Mouse (Mus musculus): ENCODE data around the gene Pfdn2. TPM values are rescaled to one million over a fixed set of nuclear protein-coding genes. Genes with fewer than 3 reads are reported as not detected.

The Pfdn2 gene
- polyA plus RNA-seq (2012; ENCODE audit: low replicate concordance) = 6.8 and 10.4 TPM in 2 replicates

DNA sequence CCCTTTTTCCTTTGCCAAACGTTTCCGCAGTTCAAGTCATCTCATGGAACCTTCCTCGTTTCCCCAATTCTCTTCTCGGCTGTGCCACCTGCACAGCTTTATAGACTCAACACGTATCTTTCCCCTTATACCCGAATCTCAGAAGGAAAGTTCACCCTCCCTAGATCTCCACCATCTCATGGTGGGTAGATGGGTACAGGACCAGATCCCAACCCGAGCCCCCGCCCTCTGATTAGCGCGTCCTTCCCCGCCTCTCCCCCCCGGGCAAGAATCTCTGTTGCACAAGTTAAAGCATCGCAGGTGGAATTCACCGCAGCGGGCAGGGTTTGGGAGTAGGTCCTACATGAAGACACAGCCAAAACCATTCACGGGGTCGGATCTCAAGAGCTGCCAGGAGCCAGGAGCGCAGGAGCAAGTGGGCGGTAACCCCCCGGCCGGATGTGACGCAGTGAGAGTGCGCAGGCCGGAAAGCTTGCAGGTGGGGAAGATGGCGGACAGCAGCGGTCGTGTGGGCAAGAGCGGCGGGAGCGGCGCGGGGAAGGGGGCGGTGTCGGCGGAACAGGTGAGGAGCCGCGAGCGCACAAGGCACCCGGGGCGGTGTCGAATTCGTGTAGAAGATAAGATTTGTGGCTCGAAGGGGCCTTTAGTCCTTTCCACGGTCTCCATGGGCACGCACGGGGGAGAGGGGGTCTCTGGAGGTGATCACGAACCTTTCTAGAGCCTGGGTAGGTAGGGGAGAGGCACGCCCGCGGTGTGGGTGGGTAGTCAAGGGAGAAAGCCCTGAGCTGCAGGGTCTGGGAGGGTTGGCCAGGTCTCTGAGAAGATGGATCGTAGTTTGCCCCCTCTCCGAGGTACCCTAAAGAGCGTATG lies at the start of gene Pfdn2, which contains the start of gene Nit1:
Gene Pfdn2 (plus strand): TSS at position 446 of the 870 bp plus-strand sequence.
Gene Nit1 (minus strand): TSS at position 422 of the 870 bp plus-strand sequence.

GRCm38 (mm10) chr1:171328839-171329432 lies 16.5 kb upstream of the Pfdn2 start, which contains the start of gene Dedd:
Gene Dedd (plus strand): TSS chr1:171329145.

DNA sequence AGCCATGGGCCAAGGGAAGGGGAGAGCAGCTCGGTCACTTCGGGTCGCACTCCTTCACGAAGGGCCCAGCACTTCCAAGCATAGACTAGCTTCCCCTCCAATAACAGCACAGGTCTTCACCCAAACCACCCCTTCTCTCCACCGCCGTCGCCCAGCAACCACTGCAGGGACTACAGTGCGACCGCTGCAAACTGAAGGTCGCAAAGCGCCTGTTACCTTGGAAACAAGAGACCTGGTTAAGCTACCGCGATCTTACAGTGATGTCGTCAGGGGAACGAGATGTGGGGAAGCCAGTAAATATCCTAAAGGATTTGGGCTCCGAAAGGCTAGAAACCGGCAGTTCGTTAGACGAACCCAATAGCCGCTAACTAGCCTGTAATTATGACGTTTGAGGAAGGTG lies 15.2 kb downstream of the Pfdn2 start, which contains the start of gene Klhdc9:
Gene Klhdc9 (minus strand): TSS at position 143 of the 400 bp plus-strand sequence.

GRCm38 (mm10) chr1:171369845-171370556 lies 24.5 kb downstream of the Pfdn2 start, which contains the start of gene Nectin4:
Gene Nectin4 (plus strand): TSS chr1:171370099.

DNA sequence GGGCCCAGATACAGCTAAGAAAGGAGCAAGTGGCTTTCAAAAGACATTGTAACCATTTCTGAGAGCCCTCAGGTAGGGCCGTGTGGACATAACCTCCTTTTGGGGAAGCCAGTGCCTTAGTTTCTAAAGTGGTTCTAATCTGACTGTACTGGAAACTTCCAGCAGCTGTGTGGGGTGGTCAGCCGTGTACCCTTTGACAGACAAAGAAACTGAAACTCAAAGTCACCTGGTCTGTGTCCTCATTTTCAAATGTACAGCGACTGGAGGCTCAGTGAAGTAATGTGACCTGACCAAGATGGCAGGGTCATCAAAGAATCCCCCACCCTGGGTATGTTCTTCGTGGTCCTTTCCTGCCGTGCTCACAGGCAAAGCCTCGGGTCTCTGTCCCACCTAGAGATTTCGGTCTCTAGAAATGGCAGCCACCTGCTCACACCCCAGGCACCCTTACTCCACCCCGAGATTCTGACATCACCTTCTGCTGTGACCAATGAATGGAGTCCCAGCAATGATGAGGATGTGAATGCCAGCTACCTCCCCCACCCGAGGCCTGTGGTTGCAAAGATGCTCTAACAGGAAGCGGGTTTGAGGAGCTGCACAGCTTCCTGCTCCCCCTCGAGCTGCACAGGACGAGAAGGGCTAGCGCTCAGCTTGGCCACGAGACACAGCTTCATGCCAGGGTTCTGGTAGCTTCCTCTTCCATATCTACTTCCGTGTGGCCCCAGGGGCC lies 43.1 kb downstream of the Pfdn2 start, which contains the start of gene Arhgap30:
Gene Arhgap30 (plus strand): TSS at position 579 of the 727 bp plus-strand sequence.

Other genes with a start within 250 kb of the Pfdn2 start
- 1.2 and 1.6 TPM in 2 replicates for gene Cfap126, start 231.8 kb upstream of the Pfdn2 start, polyA plus RNA-seq (2012; ENCODE audit: low replicate concordance)
- gene Sdhc, start 195.1 kb upstream of the Pfdn2 start, polyA plus RNA-seq (2012; ENCODE audit: low replicate concordance) = 5.3 and 72.1 TPM in 2 replicates
- gene Mpz, start 195.0 kb upstream of the Pfdn2 start, polyA plus RNA-seq (2012; ENCODE audit: low replicate concordance) = not detected in 2 replicates
- 0.66 and 1.8 TPM in 2 replicates for gene Pcp4l1, start 149.4 kb upstream of the Pfdn2 start, polyA plus RNA-seq (2012; ENCODE audit: low replicate concordance)
- gene Nr1i3, start 131.7 kb upstream of the Pfdn2 start, polyA plus RNA-seq (2012; ENCODE audit: low replicate concordance) = not detected in 2 replicates
- gene Tomm40l, start 123.2 kb upstream of the Pfdn2 start, polyA plus RNA-seq (2012; ENCODE audit: low replicate concordance) = 18.3 and 19.3 TPM in 2 replicates
- not detected in 2 replicates for gene Apoa2, start 120.6 kb upstream of the Pfdn2 start, polyA plus RNA-seq (2012; ENCODE audit: low replicate concordance)
- gene Fcer1g, start 111.3 kb upstream of the Pfdn2 start, polyA plus RNA-seq (2012; ENCODE audit: low replicate concordance) = 33.6 and 46.3 TPM in 2 replicates
- 0.04 and 0.17 TPM in 2 replicates for gene Adamts4, start 95.2 kb upstream of the Pfdn2 start, polyA plus RNA-seq (2012; ENCODE audit: low replicate concordance)
- 29.8 and 80.2 TPM in 2 replicates for gene Ndufs2, start 94.3 kb upstream of the Pfdn2 start, polyA plus RNA-seq (2012; ENCODE audit: low replicate concordance)
- gene B4galt3, start 75.3 kb upstream of the Pfdn2 start, polyA plus RNA-seq (2012; ENCODE audit: low replicate concordance) = 63.2 and 69.5 TPM in 2 replicates
- 29.7 and 70.3 TPM in 2 replicates for gene Ppox, start 64.5 kb upstream of the Pfdn2 start, polyA plus RNA-seq (2012; ENCODE audit: low replicate concordance)
- gene Usp21, start 57.7 kb upstream of the Pfdn2 start, polyA plus RNA-seq (2012; ENCODE audit: low replicate concordance) = 77.2 and 163 TPM in 2 replicates
- gene Ufc1, start 50.6 kb upstream of the Pfdn2 start, polyA plus RNA-seq (2012; ENCODE audit: low replicate concordance) = 17.7 and 40.2 TPM in 2 replicates
- 11.6 and 25.3 TPM in 2 replicates for gene Dedd, start 16.5 kb upstream of the Pfdn2 start, polyA plus RNA-seq (2012; ENCODE audit: low replicate concordance)
- gene Nit1, start within 50 bp of the Pfdn2 start, polyA plus RNA-seq (2012; ENCODE audit: low replicate concordance) = 9.5 and 14.3 TPM in 2 replicates
- gene Klhdc9, start 15.1 kb downstream of the Pfdn2 start, polyA plus RNA-seq (2012; ENCODE audit: low replicate concordance) = 0.44 and 0.99 TPM in 2 replicates
- gene Nectin4, start 24.4 kb downstream of the Pfdn2 start, polyA plus RNA-seq (2012; ENCODE audit: low replicate concordance) = 2.4 and 3.8 TPM in 2 replicates
- 174 and 196 TPM in 2 replicates for gene Arhgap30, start 43.3 kb downstream of the Pfdn2 start, polyA plus RNA-seq (2012; ENCODE audit: low replicate concordance)
- gene Usf1, start 65.6 kb downstream of the Pfdn2 start, polyA plus RNA-seq (2012; ENCODE audit: low replicate concordance) = 54.0 and 85.7 TPM in 2 replicates
- gene Tstd1, start 73.2 kb downstream of the Pfdn2 start, polyA plus RNA-seq (2012; ENCODE audit: low replicate concordance) = 1.4 TPM in 1 of 2 replicates, not detected in the other
- gene F11r, start 91.9 kb downstream of the Pfdn2 start, polyA plus RNA-seq (2012; ENCODE audit: low replicate concordance) = 0.16 and 1.7 TPM in 2 replicates
- gene Alyref2, start 157.8 kb downstream of the Pfdn2 start, polyA plus RNA-seq (2012; ENCODE audit: low replicate concordance) = 17.0 and 18.6 TPM in 2 replicates
- 0.36 and 1.6 TPM in 2 replicates for gene Itln1, start 189.6 kb downstream of the Pfdn2 start, polyA plus RNA-seq (2012; ENCODE audit: low replicate concordance)
- gene Cd244a, start 213.5 kb downstream of the Pfdn2 start, polyA plus RNA-seq (2012; ENCODE audit: low replicate concordance) = 1.1 and 1.5 TPM in 2 replicates

All from hematopoietic multipotent progenitor cell, adult 10-12 weeks (in vitro differentiated cells).